Mouse (Mus musculus): ENCODE measurements at regions not wholly inside any gene's neighbourhood (a gene's known extent, or its start where the extent isn't known, plus 50 kb on each side); places are given as distances from the start of the nearest gene placed in this dataset.

DNA sequence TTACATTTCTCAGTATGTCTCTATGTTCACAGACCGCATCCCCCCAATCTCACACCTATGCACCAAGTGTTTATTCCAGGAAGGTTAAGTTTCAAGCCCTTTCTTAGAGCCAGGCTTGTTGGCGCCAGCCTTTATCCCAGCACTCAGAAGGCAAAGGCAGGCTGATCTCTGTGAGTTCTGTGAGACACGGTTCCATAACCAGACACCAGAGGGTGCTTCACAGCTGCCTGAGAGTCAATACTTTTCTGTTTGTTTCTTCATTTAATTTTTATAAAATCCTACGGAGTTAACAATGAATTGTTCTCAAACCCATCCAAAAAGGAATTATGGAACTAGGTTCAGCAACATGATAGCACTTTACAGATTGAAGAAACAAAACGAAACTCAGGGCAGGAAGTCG lies 71.8 kb upstream of the Ak4 start:
- CTCF ChIA-PET: interaction anchor here (0.7 kb wide), 1 partner anchor 320 kb away, joined by 4 read pairs; no protein-coding TSS in a partner anchor

DNA sequence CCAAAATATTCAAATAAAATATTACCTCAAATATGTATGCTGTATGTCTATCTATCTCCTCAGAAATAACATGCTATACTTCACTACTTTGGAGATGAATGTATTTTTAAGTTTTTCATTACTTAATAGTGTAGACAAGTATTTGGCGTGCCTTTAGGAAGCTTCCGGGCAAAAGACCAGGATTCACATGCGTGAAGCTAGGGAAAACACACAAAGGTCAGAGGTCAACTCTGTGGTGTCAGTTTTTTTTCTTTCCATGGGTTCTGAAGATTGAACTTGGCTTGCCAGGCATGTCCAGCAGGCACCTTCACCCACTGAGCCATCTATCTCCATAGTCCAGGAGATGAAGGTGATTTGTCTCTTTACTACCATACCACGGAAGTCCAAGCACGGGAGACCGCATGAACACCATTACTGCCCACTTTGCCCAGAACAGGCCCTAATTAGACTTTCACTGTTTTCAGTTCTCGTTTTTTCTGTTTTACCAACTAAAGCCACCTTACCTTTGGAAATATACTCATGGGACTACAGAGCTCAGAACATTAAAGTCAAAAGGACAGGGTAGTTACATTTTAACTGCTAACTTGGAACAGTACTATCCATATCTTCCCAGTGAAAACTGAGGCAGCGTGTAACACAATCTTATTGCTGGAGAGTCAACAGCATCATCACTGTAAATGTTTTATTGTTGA lies 76.9 kb upstream of the Ak4 start:
- CTCF ChIA-PET: interaction anchor here (0.7 kb wide), 1 partner anchor 50 kb away, joined by 4 read pairs; no protein-coding TSS in a partner anchor

DNA sequence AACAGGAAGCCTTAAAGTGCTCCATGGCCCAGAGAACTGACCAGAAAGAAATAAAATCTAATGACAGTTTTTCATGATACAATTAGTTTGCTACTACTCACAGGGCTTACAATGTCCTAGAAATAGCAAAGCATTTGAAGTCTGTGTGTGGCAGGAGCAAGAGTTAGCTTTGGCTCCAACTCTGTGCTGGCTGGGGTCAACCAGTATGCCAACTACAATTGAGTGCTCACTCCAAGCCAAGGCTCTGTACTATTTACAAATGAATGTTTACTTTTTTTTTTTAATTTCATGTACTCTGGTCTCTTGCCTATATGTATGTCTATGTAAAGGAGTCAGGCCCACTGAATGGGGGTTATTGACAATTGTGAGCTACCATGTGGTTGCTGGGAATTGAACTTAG lies 75.7 kb upstream of the Jak1 start:
- CTCF ChIA-PET: interaction anchor here (0.5 kb wide), 1 partner anchor 191 kb away, joined by 3 read pairs; no protein-coding TSS in a partner anchor

DNA sequence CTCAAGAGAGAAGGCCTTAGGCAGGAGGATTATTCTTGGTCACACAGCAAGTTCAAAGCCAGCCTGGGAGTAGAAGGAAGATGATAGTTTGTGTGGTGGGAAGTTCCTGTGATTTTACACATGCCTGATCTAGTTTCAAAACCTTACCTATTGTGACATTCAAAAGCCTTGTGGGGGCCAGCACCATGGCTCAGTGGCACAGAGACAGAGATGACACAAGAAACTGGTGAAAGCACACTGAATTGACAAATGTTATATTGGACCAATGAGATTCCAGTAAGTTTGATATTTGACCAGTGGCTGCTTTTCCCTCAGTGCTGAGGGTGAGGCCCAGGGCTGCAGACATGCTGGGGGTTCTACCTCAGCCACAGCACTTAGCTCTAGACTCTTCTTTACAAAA lies 73.1 kb upstream of the Jak1 start:
- CTCF ChIA-PET: no interaction called here

DNA sequence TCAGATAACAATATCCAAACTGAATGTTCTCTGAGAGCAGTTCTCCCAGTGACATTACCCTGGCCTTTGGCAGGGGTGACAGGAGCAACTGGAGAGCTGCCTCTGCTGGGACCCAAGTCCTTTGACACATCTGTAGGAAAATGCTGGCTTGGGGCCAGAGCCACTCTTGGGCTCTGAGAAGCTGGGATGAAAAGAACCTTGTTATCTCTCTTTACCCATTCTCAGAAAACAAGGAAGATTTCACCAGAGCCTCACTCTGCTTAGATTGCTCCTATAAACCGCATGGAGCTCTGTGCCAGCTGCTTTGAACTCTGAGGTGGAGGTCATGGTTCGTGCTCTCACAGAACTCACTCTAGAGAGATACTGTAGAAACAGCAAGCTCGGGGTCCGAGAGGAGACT lies 71.7 kb upstream of the Jak1 start:
- CTCF ChIA-PET: no interaction called here

DNA sequence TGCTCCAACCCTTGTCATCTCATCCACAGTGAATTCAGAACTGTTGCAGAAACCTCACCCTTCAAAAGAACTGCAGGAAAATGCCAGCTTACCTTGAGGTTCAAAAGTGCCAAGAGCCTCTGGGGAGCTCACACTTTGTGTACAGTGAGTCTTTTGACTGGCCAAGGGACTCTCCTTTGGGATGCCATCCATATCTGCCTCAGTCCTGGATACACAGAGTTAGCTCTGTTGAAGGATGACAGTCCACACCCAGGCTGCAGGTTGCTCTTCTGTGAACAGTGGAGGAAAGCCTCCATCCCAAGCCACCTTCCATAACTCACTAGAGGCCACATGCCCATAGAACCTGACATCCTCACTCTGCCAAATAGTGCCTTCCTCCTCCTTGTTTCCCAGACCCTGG lies 71.3 kb upstream of the Jak1 start:
- CTCF ChIA-PET: no interaction called here

DNA sequence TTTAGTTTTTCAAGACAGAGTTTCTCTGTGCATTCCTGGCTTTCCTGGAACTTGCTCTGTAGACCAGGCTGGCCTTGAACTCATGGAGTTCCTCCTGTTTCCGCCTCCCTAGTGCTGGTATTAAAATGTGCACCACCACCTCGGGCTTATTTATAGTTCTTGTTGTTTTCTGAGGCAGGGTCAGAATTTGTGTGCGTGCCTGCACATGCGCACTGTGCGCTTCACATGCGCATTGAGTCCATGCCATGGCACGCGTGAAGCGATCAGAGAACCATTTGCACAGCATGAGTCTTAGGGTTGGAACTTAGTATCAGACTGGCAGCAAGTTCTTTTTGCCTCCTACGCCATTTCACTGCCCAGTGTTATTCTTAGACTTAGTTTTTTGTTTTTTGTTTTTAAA lies 68.8 kb upstream of the Jak1 start:
- CTCF ChIA-PET: no interaction called here

DNA sequence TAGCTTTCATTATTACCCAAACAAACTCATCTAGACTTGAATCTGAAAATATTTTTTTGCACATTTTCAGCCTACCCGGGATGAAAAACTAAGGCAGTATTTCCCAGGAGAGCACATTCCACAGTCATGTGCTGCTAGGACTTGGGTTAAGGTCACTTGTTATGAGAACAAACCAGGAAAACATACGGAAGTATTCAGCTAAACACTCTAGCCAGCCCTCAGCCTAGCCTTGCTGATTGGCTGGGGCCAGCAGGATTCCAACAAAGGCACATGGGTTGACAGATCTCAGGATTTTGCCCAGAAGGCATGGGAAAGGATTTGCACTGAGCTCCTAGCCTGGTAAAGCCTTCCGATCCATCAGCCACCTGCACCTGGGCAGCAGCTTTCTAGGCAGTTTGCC lies 68.0 kb upstream of the Jak1 start:
- CTCF ChIA-PET: no interaction called here

DNA sequence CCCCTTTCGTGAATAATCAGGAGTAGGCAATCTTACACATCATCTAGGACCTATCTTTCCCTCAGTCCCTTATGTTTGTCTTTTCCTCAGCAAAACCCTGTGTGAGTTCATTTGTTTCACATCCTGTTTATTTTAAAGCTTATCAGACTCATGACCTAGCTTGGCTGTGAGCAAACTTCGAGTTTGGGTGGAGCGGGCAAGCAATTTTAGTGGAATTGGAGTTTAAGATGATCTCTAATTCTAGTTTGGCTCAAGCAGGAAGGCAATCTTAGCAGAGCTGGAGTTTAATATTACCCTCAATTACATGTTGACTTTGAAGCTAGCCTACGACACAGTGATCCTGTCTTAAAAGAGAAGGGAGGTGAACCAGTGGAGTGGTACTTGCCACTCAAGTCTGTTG lies 66.1 kb upstream of the Jak1 start:
- CTCF ChIA-PET: interaction anchor here (0.6 kb wide), 1 partner anchor 40 kb away, joined by 5 read pairs; no protein-coding TSS in a partner anchor

DNA sequence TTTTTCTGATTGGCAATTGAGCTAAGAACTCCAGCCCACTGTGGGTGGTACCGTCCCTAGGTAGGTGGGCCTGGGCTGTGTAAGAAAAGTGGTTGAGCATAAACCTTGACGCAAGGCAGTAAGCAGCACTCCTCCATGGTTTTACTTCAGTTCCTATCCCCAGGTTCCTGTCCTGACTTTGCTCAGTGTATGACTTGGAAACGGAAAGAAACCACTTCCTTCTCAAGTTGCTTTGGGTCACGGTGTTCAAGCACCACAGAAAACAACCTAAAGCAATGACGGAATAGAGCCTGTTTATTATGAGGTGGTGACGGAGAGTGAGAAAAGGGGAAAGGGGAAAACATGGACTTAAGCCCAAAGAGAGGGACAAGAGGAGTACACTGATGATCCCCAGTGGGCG lies 64.0 kb upstream of the Jak1 start:
- CTCF ChIA-PET: no interaction called here

DNA sequence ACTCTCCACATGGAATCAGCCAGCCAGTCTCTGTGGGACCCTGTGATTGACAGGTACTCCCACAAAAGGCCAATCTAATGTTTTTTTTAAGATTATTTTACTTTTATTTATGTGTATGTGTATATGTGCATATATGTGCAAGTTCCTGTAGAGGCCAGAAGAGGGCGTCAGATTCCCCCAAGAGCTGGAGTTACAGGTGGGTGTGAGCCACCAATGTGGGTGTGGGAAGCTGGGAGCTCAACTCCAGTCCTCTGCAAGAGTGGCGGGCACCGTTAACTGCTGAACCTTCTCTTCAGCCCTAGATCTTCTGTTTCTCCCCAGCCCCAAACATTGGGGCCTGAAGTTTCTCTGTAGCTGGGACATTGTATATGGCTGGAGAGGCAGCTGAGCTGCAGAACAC lies 61.0 kb upstream of the Jak1 start:
- CTCF ChIA-PET: no interaction called here

DNA sequence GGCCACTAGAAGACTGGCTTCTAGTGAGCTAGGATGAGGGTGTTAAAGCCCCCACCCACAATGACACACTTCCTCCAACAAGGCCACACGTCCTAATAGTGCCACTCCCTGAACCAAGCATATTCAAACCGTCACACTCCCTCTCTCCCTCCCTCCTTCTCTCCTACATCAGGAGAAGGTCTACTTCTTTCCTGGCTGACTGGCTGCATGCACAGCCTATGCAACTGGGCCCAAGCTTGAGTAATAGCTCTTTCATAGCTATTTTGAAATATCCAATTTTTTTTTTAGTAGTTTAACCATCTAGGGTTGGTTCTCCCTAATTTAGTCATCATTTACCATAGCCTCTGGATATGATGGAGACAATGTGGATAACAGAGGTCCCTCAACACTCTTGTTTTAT lies 56.6 kb upstream of the Jak1 start:
- CTCF ChIA-PET: no interaction called here

DNA sequence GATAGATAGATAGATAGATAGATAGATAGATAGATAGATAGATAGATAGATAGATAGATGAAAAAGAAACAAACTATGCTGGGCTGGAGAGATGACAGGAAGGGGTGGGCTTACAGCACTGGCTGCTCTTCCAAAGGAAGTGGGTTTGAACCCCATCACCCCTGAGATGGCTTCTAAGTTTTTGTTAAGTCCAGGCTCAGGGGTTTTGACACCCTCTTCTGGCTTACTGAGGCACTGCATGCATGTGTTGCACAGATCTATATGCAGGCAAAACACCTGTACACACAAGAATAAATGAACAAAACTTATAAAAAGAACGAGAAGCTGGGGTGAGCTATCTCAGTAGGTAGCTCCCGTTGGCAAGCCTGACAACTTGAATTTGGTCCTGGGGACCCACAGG lies 55.5 kb upstream of the Jak1 start:
- CTCF ChIA-PET: interaction anchor here (1.0 kb wide), 1 partner anchor 154 kb away, joined by 3 read pairs; no protein-coding TSS in a partner anchor

DNA sequence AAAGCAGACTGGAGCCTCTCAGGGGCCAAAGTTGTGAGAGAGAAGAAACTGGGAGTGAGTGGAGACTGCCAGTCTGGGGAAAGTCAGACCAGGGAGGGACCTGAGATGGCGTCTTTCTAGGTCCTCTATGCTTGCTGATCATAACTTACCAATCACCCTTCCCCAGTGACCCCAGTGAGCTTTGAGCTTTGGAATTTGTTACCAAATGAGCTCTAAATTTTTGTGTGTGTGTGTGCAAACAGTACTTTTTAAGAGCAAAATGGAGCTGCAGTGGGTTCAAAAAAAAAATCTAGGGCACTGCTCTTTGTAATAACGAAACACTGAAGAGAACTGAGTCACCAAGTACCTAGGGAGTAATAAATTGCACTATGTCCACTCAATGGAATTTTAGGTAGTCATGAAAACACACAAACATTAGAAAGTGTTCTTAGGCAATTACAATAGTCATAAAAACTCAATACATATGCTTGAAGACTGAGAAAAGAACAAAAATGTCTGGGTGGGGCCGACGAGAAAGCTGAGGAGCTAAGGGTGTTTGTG lies 54.7 kb upstream of the Jak1 start:
- CTCF ChIA-PET: interaction anchor here (0.7 to 1.1 kb wide), 3 partner anchors 20 to 151 kb away, joined by 3 to 4 read pairs (median 3); no protein-coding TSS in a partner anchor

DNA sequence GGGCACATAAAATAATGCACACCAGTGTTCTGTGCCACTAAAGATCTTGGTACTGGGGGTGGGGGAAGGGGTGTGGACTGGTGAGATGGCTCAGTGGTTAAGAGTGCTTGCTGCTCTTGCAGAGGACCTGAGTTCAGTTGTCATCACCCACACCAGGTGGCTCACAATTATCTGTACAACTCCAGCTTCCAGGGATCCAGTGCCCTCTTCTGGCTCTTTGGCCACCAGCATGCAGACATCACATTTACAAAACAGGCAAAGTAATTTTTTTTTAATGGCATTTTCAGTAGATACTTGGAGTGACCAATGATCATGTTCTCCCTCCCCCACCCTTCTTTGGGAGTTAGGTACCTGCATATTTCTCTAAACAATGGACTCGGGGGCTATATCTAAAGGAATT lies 53.8 kb upstream of the Jak1 start:
- CTCF ChIA-PET: interaction anchor here (1.1 kb wide), 1 partner anchor 150 kb away, joined by 3 read pairs; no protein-coding TSS in a partner anchor

DNA sequence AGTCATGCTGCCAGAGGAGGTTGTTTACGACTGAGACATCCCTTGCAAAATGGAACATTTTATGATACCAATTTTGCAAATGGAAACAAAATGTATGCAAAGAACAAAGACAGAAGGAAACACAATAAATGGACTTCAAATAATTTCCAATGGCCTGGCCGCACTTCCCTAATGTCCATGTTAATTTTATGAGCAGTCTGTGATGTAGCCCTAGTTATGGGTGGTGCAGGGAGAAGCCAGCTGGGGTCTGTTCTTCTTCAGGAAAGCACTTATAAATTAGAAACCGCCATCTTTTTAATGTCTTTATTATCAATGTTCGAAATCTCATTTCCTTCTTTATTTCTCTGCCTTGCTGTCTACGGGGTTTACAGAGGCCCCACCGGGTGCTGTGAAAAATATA lies 51.0 kb upstream of the Jak1 start:
- CTCF ChIA-PET: no interaction called here
